Mouse (Mus musculus) limb, embryonic 14.5 days (tissue): ENCODE results near the gene Atp5k. TPM values are rescaled to one million over a fixed set of nuclear protein-coding genes. Genes with fewer than 3 reads are reported as not detected.

Experiments
- ATAC-seq: fragments of 200-750 bp; cut with Nextera tagmentation; 2 replicates; pipeline ENCODE4 v1.8.0; 2017; ENCODE audit warnings: low read depth, moderate number of reproducible peaks, moderate TSS enrichment; ENCODE audit not compliant: low FRiP score
- DNase-seq: peaks from one replicate; pipeline ENCODE4 v3.0.0-alpha.2; 2015; ENCODE audit warnings: low spot score
- H3K27ac ChIP-seq: fragments of 300-500 bp; sonication (generic); replicated peaks from 2 replicates; pipeline ENCODE4 v1.5.1; 2014; ENCODE audit warnings: low read depth, mild to moderate bottlenecking, low read length, moderate library complexity, mixed read lengths
- H3K27me3 ChIP-seq: fragments of 300-500 bp; sonication (generic); 2 replicates; pipeline ENCODE4 v1.6.1; 2014; ENCODE audit warnings: low read length, mixed read lengths; ENCODE audit not compliant: control insufficient read depth, insufficient read depth
- H3K36me3 ChIP-seq: fragments of 300-500 bp; sonication (generic); 2 replicates; pipeline ENCODE4 v1.6.1; 2014; ENCODE audit warnings: mild to moderate bottlenecking, low read length, moderate library complexity, mixed read lengths; ENCODE audit not compliant: control insufficient read depth, insufficient read depth
- H3K4me1 ChIP-seq: fragments of 300-500 bp; sonication (generic); 2 replicates; pipeline ENCODE4 v1.6.1; 2014; ENCODE audit warnings: antibody characterized with exemption, low read length, mixed read lengths; ENCODE audit not compliant: control insufficient read depth, insufficient read depth
- H3K4me2 ChIP-seq: fragments of 300-500 bp; sonication (generic); replicated peaks from 2 replicates; pipeline ENCODE4 v1.6.1; 2014; ENCODE audit warnings: low read depth, mild to moderate bottlenecking, low read length, moderate library complexity; ENCODE audit not compliant: severe bottlenecking
- H3K4me3 ChIP-seq: fragments of 300-500 bp; sonication (generic); replicated peaks from 2 replicates; pipeline ENCODE4 v1.5.1; 2014; ENCODE audit warnings: low read length
- H3K9ac ChIP-seq: fragments of 300-500 bp; sonication (generic); 2 replicates; pipeline ENCODE4 v1.6.1; 2014; ENCODE audit warnings: mild to moderate bottlenecking, low read depth, low read length, moderate library complexity; ENCODE audit not compliant: severe bottlenecking
- H3K9me3 ChIP-seq: fragments of 300-500 bp; sonication (generic); 2 replicates; pipeline ENCODE4 v1.6.1; 2016; ENCODE audit warnings: low read length; ENCODE audit not compliant: control insufficient read depth
- POLR2A ChIP-seq: fragments of 200-500 bp; IDR thresholded peaks from 2 replicates; pipeline ENCODE4 v1.8.0; 2012; ENCODE audit warnings: inconsistent platforms, mild to moderate bottlenecking, moderate library complexity, borderline replicate concordance; ENCODE audit not compliant: insufficient read depth, insufficient read length; ENCODE audit errors: extremely low read depth
- whole genome bisulfite sequencing: fragments of 180-500 bp; shearing (Covaris S2); extraction: QIAGEN DNeasy Blood & Tissue Kit; methylation state at CpG from one replicate; pipeline ENCODE4 v1.1.7; 2014; 5-methylcytosine and 5-hydroxymethylcytosine counted together
- polyA plus RNA-seq, 2 experiments: library from polyadenylated mRNA; depleted of rRNA in 1 of 2; stranded (reverse) in 1 of 2; unstranded in 1 of 2; fragments of >200 nt; fragmentation: Nextera tagmentation in 1 of 2; extraction: Ambion mirVana in 1 of 2; gene quantifications; 2 replicates each; pipeline versions ENCODE4 v1.2.1 to v1.2.3; 2012 to 2014

Atp5k gene
- polyA plus RNA-seq (2012; rRNA removed) (80.1 and 174 TPM in 2 replicates), polyA plus RNA-seq (2014; fragmentation: Nextera tagmentation; extraction: Ambion mirVana) (411 and 423 TPM in 2 replicates)

- Histone ChIP-seq H3K9me3 (no peaks in the 10 kb centered on the region), H3K36me3 (peaks cover 27% of the 10 kb centered on the region), H3K4me1 (peaks cover 9% of the 10 kb centered on the region; the same call in 1 of the 2 replicates), H3K4me3 (peak within 1 kb of the TSS; percentile 69), H3K27ac (no peak within 1 kb of the TSS), H3K9ac (peak within 1 kb of the TSS; percentile 76), H3K4me2 (peak within 1 kb of the TSS; percentile 79), H3K27me3 (no peaks in the 10 kb centered on the region)
- peak; percentile 95 for DNase-seq
- WGBS = under 1% methylated on average over 42 of the region's 42 CpGs
- TF ChIP-seq POLR2A = no peak
- peak; percentile 85 for ATAC-seq
These were observed at the start of gene Atp5k for GRCm38 (mm10) chr5:108433804-108434587. Atp5k (minus strand) TSS chr5:108434448.

GRCm38 (mm10) chr5:108483006-108483405 lies 48.8 kb upstream of the Atp5k start:
- H3K9me3 ChIP-seq = no peaks in the 10 kb centered on the region
- no peak for TF ChIP-seq POLR2A
- H3K4me3 ChIP-seq = no peak overlapping the region
- H3K9ac ChIP-seq = no peak overlapping the region
- H3K4me1 ChIP-seq = no peaks in the 10 kb centered on the region
- no peak overlapping the region for H3K27ac ChIP-seq
- H3K36me3 ChIP-seq = peaks cover 64% of the 10 kb centered on the region
- no peaks in the 10 kb centered on the region for H3K27me3 ChIP-seq
- DNase-seq (no peak), ATAC-seq (no peak)
- 91% methylated on average over 6 of the region's 6 CpGs for WGBS
- no peak overlapping the region for H3K4me2 ChIP-seq

- no peak overlapping the region for H3K4me2 ChIP-seq
- TF ChIP-seq POLR2A = no peak
- H3K9ac ChIP-seq = no peak overlapping the region
- no peaks in the 10 kb centered on the region for H3K4me1 ChIP-seq
- ATAC-seq (no peak), DNase-seq (no peak)
- WGBS = 92% methylated on average over 3 of the region's 3 CpGs
- no peak overlapping the region for H3K4me3 ChIP-seq
- no peak overlapping the region for H3K27ac ChIP-seq
- peaks cover 74% of the 10 kb centered on the region for H3K36me3 ChIP-seq
- H3K9me3 ChIP-seq = no peaks in the 10 kb centered on the region
- no peaks in the 10 kb centered on the region for H3K27me3 ChIP-seq
These were observed 41.7 kb upstream of the Atp5k start for GRCm38 (mm10) chr5:108475977-108476376.

DNA sequence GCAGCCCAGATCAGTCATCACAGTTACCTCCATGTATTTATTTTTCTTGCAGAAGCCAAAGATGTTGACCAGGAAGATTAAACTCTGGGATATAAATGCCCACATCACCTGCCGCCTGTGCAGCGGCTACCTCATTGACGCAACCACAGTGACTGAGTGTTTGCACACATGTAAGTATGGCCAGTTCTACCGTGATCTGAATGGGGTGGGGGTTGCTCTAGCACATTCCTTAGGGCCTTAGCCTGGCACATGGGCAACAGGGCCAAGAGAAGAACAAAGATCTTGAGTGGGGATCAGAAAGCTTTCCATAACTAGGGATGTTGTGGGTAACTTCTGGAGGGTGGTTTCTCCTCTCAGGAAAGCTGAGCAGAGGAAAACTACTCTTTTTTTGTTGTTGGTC lies 39.5 kb upstream of the Atp5k start:
- Histone ChIP-seq H3K9me3 (no peaks in the 10 kb centered on the region), H3K4me3 (no peak overlapping the region), H3K36me3 (peaks cover 69% of the 10 kb centered on the region), H3K9ac (no peak overlapping the region), H3K4me2 (no peak overlapping the region), H3K27me3 (no peaks in the 10 kb centered on the region), H3K27ac (no peak overlapping the region), H3K4me1 (no peaks in the 10 kb centered on the region)
- 90% methylated on average over 4 of the region's 4 CpGs for WGBS
- DNase-seq (no peak), ATAC-seq (no peak)
- no peak for TF ChIP-seq POLR2A

DNA sequence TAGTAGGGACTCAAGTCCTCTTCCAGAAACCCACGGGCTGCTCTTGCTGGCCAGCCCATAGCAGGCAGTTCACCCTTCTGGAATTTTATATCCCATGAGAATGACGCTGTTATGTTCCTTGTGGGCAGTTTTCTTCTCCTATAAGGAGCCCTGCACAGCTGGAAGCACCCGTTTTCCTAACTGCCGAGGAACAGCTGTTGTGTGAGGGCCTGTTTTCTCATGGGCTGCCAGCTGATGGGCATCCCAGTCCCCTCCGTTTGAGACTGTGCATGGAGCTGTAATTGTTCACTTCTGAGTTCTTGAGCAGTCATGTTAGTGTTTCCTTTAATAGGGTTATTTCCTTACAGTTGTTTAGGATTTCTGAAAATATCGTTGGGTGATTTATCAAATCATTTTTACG lies 35.4 kb upstream of the Atp5k start:
- ATAC-seq (no peak), DNase-seq (no peak)
- Histone ChIP-seq H3K9ac (no peak overlapping the region), H3K4me3 (no peak overlapping the region), H3K4me1 (no peaks in the 10 kb centered on the region), H3K27me3 (no peaks in the 10 kb centered on the region), H3K9me3 (no peaks in the 10 kb centered on the region), H3K27ac (no peak overlapping the region), H3K4me2 (no peak overlapping the region), H3K36me3 (peaks cover 30% of the 10 kb centered on the region)
- no peak for TF ChIP-seq POLR2A
- WGBS = 52% methylated on average over 7 of the region's 7 CpGs
